Mouse (Mus musculus): ENCODE results near the gene Atxn7l3.

Atxn7l3 gene

DNA sequence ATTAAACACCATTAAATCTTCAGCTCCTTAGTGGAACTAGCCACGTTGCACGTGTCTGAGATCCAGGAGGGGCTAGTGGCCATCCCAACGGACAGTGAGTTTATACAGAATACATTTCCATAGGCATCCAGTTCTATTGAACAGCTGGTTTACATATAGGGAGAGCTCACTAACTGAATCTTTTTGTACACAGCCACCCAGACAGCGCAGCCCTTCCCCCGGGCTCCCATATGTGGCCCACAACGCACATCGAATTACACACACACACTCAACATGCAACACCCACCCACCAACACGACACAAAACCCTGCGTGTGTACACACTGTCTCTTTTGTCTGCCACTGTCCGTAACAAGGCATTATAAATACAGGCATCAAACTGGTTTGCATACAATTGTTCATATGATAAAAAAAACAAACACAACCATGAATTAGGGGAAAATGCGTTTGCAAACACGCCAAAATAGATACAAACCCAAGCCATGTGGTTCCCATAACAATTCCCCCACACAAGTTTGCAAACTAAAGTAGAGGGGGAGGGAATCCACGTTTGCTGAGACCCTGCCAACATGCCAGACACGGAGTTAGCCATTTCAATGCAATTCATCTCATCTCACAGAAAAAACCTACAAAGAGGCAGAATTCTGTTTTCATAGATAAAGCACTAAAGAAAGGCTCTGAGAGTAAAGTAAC is 50.7 kb downstream of the Atxn7l3 start:
- in situ Hi-C loops (cut with MboI; ENCODE audit: low pct_unique_long_range_greater_than_20kb in 1 of 2, low sequenced_read_pairs in 2 of 2, unreplicated experiment in 1 of 2) = no loop called here

DNA sequence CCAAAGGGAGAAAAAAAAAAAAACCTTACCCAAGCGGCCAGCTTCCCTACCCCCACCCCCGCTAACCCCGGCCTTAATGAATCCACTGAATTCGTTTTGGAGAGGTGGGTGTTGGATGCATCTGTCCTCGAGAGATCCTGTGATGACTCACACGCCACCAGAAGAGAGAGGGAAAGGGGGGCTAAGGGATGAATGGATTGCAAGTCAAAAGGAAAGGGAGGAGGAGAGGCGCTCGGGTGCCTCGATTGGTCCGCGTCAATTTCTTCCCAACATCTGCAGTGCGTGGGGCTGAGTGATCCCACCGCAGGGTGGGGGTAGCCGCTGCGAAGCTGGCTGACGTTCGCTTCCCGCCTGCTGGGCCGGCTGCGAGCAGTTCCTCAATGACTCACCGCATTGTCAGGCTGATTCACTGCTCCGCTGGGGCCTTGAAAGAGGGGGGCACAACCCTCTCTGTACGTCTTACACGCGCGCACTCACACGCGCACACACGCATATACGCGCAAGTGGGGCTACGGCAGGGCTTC is 51.4 kb downstream of the Atxn7l3 start:
- in situ Hi-C loops (cut with MboI; ENCODE audit: low pct_unique_long_range_greater_than_20kb in 1 of 2, low sequenced_read_pairs in 2 of 2, unreplicated experiment in 1 of 2) = no loop called here

DNA sequence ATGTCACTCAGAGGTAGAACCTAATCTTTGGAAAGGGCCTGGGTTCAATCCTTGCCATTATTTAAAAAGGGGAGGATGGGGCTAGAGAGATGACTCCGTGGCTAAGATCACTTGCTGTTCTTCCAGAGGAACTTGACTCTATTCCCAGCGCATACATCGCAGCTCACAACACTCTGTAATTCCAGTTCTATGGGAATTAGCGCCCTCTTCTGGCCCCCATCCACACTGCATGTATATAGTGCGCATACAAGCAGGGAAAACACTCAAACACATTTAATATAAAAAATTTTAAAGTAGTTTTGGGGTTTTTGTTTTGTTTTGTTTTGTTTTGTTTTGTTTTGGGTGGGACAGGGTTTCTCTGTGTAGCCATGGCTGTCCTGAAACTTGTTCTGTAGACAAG is 54.6 kb downstream of the Atxn7l3 start:
- in situ Hi-C loops (cut with MboI; ENCODE audit: low pct_unique_long_range_greater_than_20kb in 1 of 2, low sequenced_read_pairs in 2 of 2, unreplicated experiment in 1 of 2) = no loop called here

DNA sequence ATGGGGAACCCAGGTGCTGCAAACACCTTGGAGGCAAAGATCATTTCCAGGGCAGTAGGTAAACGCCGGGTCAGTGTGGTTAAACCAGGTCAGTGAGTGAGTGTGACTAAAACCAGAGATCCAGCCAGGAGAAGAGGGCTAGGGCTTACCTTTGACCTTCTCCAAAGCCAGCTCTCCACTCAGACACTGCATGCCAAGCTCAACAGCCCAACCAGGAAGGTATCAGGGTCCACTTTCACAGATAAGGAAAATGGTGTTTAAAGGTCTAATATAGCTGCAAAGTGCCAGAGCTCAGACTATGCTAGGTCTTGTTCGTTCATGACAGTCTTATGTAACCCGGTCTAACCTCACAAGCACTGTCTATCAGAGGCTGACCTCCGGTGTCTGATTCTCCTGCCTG is 55.2 kb downstream of the Atxn7l3 start:
- in situ Hi-C loops (cut with MboI; ENCODE audit: low pct_unique_long_range_greater_than_20kb in 1 of 2, low sequenced_read_pairs in 2 of 2, unreplicated experiment in 1 of 2) = no loop called here

DNA sequence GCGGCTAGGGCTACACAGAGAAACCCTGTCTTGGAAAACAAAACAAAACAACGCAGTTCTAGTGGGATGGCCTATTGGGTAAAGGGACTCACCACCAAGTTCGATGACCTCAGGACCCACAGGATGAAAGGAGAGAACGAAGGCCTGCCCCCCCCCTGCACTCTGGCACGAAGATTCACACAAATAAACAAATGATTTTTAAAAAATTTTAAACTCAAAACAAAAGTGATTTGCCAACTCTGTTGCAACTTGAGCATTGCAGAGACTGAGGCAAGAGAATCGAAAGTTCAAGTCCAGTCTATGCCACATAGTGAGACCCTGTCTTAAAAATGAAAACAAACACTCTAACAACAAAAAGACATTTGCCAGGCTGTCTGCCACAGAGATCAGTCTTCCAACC is 55.8 kb downstream of the Atxn7l3 start:
- in situ Hi-C loops (cut with MboI; ENCODE audit: low pct_unique_long_range_greater_than_20kb in 1 of 2, low sequenced_read_pairs in 2 of 2, unreplicated experiment in 1 of 2) = no loop called here
